Mouse (Mus musculus): Measurements from ENCODE around the gene Gata3. TPM values are rescaled to one million over a fixed set of nuclear protein-coding genes. Genes with fewer than 3 reads are reported as not detected.

Gata3 gene
- total RNA-seq, 2 experiments from 2014 or later, result 0.47 to 2.2 TPM

DNA sequence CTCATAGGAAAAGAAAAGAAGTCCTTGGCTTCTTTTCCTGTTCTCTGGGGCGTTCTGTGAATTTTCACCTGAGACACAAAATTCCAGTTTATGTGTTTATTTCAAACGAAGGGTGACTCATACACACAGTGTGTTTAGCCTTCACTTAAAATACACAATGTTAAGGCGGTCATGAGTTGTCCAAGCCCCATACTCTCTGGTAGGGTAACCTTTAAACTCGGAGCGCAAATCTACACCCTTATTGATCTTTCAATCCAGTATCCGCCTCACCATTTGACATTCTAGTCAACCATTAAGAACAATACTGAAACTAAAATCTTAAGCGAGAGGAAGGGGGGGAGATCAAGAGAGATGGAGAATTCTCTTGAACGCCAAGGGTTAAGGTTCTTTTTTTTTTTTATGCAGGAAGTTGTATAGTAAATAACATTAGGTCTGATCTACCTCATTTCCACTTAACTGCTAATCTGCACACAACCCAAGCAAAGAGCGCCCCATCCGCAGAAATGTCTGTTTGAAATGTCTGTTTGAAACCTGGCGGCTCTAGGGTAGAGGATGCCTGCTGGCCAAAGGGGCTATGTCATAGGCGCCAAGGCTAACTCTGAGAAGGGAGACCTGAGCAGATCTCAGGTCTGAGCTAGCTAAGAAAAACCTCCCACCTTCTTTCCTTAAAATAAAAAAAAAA, 14.0 kb downstream of the Gata3 start:
- no peak for DNase-seq
- intact Hi-C loops (cut with DNase I), result loop anchor here (5.0 to 10.0 kb wide), 2 partner anchors 329 to 499 kb away; partner anchors contain the start of gene Sfmbt2

DNA sequence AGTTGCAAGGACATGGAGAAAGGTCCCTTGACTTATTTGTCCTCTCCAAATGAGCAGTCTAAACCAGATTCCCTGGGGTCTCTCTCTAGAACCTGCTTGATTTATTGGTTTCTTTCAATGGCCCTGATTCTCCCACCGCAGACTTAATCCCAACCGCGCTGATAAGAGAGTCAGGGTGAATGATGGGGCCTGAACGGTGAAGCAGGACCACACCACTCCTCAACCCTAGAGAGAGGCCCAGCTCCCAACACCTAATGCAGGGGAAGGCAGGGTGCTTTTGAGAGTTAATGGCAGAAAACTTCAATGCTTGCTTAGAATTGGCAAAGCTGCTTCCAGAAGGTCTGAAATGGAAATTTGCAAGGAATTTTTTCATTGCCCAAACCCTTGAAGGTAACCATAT, 14.6 kb downstream of the Gata3 start:
- intact Hi-C loops (cut with DNase I), result loop anchor here (5.0 to 10.0 kb wide), 2 partner anchors 328 to 500 kb away; partner anchors contain the start of gene Sfmbt2
- no peak for DNase-seq

DNA sequence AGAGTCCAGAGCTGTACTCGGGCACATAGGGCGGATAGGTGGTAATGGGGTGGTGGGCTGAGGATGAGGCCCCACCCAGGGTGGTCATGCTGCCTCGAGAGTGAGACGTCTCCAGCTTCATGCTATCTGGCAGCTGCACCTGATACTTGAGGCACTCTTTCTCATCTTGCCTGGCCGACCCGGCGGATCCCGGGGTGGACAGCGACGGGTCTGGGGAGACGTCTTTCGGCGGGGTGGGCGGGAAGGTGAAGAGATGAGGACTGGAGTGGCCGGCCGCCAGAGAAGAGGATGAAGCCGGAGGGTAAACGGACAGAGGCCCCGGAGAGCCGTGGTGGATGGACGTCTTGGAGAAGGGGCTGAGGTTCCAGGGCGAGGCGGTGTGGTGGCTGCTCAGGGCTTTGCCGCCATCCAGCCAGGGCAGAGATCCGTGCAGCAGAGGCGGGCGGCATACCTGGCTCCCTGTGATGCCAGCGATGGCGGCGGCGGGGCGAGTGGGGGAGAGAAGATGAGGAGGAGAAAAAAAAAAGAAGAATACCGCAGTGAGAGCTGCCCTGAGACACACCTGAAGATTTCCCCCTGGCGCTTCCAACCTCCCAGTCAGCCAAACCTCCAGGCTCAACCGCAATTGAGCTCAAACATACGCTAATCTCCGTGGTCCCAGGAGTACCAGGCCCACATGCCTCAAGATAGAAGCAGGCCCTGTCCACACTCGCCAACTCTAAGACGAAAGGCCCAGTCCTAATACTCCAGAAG, 15.2 kb downstream of the Gata3 start:
- intact Hi-C loops (cut with DNase I), result loop anchor here (5.0 to 10.0 kb wide), 2 partner anchors 327 to 500 kb away; partner anchors contain the start of gene Sfmbt2
- no peak for DNase-seq

DNA sequence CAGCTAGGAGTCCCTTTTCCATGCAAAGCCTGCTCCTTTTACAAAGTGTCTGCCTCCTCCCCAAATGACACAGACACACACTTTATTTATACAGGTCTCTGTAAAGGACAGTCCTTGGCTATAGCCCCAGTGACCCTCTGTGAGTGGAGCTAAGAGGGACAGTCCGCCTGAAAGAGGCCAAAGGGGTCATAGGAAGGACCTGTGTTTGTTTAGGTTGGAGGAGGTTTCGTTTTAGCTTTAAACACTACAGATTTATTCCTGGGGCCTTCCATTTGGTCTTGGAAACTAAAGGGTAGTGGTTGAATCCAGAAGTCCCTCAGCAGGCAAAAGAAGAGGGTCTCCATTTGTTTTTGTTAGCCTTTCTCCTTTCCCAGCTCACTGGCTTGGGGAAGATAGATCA, 16.1 kb downstream of the Gata3 start:
- intact Hi-C loops (cut with DNase I), result loop anchor here (10.0 kb wide), 1 partner anchor 501 kb away; the partner anchor contains the start of gene Sfmbt2
- no peak for DNase-seq

DNA sequence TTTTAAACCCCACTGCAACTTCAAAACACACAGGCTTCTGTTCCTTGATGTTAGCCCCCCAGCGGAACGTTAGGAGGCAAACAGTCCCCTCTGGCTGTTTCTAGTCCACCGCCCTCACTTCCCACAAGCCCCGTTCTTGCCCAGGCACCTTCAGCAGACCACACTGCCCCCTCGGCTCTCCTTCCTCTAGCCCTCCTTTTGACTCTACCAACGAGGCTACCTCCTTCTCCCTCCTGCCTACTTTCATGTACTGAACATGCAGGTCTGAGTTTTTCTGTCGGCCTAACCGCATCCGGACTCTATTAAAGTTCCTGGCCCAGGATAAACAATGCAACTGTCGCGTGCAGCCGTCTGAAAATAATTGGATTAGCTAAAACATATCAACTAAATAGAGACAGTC, 17.2 kb downstream of the Gata3 start:
- intact Hi-C loops (cut with DNase I), result loop anchor here (10.0 kb wide), 1 partner anchor 502 kb away; the partner anchor contains the start of gene Sfmbt2

DNA sequence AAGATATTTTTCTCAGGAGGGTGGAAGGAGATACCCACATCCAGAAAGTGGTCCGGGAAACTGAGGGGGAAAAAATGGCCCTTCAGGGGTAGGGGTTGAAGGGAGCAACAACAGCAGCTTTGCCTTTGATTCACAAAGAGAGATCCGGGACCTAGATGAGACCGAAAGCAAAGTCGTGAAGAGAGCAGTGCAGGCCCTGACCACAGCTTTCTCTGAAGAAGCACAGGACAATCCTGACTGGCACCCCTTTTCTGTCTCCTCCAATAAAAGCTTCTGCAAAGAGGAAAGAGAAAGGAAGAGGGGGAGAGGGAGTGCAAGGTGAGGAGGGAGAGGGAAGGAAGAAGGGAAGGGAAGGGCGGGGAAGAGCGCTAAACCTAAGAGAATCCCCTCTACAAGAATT, 18.0 kb downstream of the Gata3 start:
- no peak for DNase-seq
- intact Hi-C loops (cut with DNase I), result loop anchor here (10.0 kb wide), 1 partner anchor 503 kb away; the partner anchor contains the start of gene Sfmbt2

More for the DNA sequence above, 17.2 kb downstream of the Gata3 start:
- DNase-seq, result no peak

DNA sequence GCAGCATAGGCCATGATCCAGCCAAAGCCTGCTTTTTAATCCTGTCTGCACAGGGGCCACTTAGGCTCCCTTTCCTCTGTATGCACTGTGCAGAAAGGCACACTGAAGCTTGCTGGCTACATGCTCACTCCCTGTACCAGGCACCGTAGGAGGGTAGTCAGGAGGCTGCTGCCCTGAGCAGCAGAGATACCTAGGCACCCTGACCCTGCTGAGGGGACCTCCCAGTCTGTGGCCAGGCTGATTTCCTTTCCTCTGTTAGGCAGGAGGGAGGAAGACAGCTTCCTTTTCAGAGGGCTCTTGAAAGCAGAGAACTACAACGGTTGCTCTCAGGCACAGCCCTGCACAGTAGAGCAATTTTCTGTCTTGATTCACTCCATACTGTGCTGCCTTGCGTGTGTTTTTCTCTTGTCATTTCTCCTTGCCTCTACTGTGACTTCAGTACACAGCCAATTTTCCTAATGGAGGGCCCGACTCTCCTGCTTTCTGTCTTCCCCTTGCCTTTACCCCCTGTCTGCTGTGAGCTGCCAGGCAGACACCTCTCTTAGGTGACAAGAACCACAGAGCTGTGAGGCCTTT, 18.6 kb downstream of the Gata3 start:
- intact Hi-C loops (cut with DNase I), result loop anchor here (10.0 kb wide), 1 partner anchor 504 kb away; the partner anchor contains the start of gene Sfmbt2
- DNase-seq, result no peak

DNA sequence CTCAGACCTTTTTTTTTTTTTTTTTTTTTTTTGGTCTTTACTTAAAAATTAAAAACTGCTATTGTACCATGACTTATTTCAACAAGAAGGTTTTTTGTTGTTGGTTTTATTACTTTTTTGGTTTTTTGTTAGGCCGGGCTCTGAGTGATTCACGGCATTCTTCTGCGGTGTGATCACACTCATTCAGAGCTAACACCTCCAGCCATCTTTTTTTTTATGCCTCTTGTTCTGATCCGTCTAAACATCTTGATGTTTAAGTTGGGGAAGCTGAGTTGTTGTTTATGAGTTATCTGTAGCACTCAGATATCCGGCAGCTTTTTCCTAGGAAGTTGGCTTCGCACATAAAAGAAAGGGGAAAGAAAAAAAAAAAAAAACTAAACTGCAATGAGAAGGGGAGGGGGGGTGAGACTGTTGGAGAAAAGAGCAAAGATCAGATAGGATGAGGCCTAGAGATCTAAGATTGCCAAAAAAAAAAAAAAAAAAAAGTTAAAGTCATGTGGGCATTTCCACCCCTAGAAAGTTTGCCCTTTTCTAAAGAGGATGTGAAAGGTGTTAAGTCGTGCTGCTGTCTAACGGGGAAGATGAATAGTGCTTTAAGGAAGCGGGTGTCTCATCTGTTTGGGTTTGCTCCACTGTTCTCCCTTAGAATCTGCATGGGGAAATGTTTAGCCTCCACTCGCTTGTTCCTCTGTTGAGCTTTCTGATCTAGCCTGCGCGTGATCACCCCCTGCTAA, 22.6 kb downstream of the Gata3 start:
- DNase-seq, result no peak
- intact Hi-C loops (cut with DNase I), result no loop called here

DNA sequence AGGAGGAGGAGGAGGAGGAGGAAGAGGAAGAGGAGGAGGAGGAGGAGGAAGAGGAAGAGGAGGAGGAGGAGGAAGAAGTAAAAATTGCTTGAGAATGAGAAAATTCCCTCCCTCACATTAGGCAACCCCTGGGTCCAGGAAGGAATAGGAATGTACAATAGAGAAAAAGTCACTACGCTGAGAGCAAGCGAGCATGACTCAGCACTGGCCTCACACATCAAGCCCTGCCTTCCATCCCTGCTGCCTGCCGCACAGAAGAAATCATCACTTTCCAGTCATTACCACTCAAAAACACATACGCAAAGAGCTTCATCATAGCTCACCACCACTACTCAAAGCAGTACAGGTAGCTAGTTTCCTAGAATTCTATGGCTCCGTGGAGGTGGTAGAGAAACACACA, 29.1 kb downstream of the Gata3 start:
- intact Hi-C loops (cut with DNase I), result no loop called here

DNA sequence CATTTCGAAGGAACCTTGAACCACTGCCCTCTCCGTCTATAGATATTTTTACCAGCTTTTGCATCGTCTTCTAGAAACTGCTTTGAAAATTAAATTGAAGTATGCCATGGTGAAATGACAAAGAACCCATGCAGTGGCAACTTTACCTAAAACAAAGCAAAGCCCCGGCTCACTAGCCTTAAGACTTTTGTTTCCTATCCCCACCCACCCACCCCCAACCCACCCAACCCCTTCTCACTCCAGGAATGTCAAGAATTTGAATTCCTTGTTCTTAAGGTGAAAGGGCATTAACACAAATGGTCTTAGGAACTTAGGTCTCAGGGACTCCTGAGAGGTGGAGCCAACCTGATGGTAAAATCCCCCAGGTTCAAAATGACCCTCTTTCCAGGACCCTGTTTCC, 34.0 kb downstream of the Gata3 start:
- intact Hi-C loops (cut with DNase I), result no loop called here

More for the DNA sequence above, 29.1 kb downstream of the Gata3 start:
- DNase-seq, result no peak

DNA sequence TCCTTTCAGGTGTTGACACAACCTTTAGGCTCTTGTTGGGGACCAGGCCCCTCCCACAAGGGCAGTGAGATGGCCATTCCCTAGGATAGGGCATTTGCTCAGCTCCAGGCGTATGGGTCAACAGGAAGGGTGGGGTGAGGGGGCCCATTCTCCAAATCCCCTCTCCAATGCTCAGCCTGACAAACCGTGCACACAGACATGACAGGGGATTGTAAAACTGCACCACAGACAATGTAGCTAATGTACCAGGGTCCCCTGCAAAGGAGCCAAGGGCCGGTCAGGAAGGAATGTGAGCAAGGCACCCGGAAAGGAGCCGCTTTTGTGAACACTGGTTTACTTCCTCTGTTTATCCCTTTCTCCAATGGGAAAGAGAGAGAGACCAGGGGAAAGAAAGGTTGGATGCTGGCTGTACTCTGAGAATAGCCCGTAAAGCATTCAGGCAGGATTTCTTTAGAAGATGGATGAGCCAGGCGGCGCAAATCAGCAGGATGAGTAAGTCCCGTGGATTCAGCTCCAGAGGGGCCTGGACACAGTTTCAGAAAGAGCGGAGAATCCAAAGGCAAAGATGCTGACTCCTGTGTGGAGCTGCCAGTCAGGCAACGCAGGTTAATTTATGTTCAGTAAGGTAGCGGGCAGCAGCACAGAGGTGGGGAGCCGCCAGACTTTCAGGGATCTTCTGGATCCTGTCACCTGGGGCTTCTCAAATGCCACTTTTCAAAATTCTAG, 36.8 kb downstream of the Gata3 start:
- DNase-seq, result no peak

More for the DNA sequence above, 34.0 kb downstream of the Gata3 start:
- no peak for DNase-seq

DNA sequence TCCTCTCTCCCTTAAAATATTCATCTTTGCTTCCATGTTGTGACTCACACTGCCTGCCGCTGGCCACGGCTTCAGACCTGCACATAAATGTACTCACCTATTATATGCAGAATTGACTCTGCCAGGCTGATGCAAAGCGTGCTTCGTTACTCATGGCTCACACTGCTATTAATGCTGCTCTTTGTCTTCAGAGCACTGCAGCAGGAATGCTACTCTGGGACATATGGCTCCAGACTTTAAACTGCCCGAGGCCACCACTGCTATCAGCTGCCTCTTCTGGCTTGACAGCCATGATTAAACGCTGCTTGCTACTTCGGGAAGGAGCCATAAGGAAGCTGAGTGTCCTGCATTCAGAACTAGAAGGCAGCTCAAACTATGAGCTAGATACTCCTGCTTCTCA, 54.6 kb downstream of the Gata3 start:
- no peak for DNase-seq
- intact Hi-C loops (cut with DNase I), result no loop called here

More for the DNA sequence above, 36.8 kb downstream of the Gata3 start:
- intact Hi-C loops (cut with DNase I), result no loop called here

DNA sequence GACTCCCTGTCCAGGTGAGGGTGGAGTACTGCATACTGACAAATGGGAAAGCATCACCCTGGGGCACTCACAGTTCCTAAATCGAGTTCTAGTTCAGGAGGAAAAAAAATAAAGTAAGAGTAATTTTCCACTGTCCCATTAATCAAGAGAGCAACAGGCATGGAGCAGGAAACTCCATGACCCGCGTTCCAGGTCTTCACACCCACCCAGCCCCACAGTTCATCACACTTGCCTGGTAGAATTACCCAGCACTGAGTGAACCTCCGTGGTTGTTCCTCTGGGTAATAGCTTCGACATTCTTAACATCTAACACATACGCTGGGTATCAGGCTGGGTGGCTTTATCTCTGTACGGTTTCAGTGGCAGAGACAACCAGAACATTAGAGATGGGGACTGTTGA, 56.1 kb downstream of the Gata3 start:
- intact Hi-C loops (cut with DNase I), result no loop called here
- DNase-seq, result no peak

DNA sequence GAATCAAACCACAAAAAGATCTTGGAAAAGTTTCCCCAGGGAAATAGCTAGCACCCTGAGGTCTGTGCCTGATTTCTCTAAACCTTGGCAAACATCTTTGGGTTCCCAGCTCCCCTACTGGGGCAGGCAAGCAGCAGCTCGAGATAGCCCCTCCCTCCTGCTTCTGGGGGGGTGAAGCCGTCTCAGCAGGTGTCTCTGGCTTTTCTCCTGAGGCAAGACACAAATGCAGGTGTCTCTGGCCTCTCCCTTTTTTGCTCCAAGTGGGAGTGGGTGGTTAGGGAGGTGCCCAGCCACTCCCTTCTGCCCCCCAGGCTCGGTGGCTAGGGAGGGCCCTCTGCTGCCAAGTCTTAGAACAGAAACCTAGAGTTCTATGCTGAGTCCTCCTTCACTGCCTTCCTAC, 62.2 kb downstream of the Gata3 start:
- intact Hi-C loops (cut with DNase I), result no loop called here
- no peak for DNase-seq

DNA sequence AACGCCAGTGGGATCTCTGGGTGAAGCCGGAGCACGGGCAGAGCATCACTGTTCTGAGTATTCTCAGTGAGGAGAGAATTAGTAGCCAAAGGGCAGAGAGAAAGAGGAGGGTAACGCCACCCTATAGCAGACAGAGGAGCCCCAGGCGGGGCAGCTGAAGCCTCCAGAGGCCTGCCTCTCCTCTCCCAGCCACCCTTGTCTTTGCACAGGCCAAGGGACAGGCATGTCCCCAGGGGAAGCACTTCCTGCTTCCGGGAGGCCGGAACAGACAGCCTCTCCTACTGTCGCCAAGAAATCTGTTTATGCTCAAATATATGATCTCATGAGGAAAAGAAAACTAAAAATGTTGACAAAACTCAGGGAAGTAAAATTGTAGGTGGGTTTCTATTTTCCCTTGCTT, 69.2 kb downstream of the Gata3 start:
- intact Hi-C loops (cut with DNase I), result no loop called here
- no peak for DNase-seq

DNA sequence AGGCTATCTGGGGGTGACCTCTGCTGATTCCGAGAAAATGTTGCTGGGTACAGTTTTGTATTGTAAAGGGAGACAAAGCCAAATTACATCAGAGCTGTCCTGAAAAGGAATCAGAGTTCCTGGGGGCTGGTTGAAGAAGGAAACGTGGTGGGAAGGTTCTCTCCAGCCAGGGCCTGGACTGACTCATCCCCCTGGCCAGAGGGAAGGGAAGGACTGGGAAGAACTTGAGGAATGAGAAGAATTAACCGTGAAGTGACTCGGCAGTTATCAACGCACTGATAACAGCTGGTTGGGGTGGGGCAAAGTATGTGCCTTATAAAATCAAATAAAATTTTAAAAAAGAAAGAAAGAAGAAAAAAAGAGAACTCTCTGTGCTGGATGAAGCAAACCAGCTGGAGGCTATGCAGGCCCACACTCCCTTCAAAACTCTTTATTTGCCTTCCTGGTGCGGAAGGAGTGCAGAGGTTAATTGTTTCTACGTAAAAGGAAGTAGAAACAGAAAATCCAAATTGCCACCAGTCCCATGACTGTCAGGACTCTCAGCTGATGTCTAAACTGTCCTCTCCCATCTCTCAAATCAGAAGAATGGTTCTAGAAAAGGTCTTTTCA, 71.6 kb downstream of the Gata3 start:
- intact Hi-C loops (cut with DNase I), result no loop called here
- no peak for DNase-seq
